Mouse (Mus musculus) embryo, embryonic 10.5 days (tissue): Measurements from ENCODE around the gene Prim1.
A peak's percentile ranks its signal among the peaks of the same experiment; 100 is the strongest.

Experiments used
- DNase-seq: peaks from one replicate; pipeline ENCODE4 v3.0.0-alpha.2; 2015; ENCODE audit warnings: low spot score

Prim1 gene

DNA sequence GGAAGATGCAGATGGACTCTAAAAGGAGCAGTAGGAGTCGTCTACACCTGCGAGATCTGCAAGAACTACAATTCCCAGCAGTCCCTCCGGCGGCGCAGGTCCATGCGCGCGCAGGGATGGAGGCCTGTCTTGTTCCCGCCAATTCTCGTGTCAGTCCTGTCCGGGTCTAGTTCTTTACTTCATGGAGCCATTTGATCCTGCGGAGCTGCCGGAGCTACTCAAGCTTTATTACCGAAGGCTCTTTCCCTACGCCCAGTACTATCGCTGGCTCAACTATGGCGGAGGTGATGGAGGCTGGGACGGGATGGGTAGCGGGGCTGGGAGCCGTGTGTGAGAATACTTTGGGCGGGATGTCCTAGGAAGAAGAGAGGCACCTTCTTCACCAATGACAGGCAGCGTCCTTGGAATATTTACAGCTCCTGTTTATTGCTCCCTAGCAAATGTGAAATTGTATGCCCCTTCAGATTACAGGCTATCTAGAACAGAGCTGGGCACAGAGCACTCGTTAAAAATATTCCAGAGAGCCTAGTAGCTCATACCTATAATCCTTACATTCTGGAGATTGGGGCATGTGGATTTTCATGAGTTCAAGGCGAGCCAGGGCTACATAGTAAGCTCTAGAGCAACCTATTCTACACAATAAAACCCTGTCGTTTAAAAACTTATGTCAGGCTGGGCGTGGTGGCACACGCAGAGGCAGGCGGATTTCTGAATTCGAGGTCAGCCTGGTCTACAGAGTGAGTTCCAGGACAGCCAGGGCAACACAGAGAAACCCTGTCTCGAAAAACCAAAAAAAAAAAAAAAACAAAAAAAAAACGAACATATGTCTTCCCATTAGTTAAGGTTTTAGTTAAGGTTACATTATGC lies at the start of gene Prim1:
TSS of gene Prim1 (plus strand) at position 101 of the 867 bp plus-strand sequence.
- DNase-seq: peak; percentile 93

DNA sequence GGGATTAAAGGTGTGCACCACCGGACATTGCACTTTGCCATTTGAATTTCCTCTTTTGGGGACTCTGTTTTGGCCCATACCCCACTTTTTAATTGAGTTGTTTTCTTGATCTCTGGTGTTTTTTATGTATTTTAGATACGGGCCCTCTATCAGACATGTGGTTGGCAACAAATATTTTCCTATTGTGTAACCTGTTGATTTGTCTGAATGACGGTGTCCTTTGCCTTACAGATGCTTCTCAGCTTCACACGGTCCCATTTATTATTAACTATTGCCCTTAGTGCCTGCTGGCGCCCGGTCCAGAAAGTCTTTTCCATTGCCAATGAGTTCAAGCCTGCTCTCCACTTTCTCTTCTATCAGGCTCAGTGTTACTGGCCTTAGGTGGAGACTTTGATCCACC lies 48.5 kb upstream of the Prim1 start:
- DNase-seq: no peak

DNA sequence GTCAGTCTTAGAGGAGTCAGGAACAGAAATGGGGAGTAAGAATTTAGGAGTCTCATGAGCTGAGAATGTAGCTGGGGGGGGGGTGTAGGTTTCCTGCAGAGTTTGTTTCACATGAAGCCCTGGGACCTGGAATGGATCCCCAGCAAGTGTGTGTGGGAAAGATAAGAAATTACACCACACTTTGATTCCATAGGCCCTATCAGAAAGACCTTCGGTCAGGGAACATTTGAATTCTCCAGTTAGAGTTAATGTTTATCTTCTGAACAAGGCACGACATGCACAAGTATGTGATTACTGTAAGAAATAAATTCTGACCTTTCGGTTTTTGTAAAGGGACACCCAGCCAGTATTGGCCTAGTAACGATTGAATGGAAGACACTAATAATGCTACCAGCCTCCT lies 45.1 kb upstream of the Prim1 start:
- DNase-seq: no peak

DNA sequence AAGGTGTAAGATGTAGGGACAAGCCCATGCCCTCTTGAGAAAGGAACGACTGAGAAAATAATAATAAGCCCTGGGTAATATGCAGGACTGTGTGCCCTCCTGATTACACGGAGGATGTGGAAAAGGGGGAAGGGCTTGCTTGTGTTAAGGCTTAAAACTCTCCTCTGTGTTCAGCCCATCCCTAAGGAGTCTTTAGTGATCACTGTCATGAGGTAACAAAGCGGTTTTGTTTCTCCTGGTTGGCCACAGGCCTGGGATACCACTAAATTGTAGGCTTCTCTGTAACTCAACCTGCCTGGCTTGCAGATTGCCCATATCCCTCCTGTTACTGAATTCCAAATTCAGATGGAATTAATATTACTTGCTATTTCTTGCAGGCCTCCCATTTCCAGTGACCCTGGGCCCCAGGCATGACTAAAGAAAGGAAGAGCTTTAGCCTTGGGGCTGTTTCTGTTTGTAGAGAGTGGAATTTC lies 44.6 kb upstream of the Prim1 start:
- DNase-seq: peak; percentile 45

DNA sequence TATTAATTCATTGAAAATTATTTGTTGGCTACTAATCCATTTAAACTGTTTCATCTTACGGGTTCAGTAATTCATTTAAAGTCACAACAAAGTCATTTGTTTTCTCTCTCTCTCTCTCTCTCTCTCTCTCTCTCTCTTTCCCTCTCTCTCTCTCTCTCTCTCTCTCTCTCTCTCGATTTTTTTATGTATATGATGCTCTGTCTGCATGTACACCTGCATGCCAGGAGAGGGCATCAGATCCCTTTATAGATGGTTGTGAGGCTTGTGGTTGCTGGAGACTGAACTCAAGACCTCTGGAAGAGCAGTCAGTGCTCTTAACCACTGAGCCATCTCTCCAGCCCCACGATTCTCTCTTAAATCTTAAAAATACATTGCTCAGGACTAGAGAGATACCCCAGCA lies 43.8 kb upstream of the Prim1 start:
- no peak for DNase-seq

DNA sequence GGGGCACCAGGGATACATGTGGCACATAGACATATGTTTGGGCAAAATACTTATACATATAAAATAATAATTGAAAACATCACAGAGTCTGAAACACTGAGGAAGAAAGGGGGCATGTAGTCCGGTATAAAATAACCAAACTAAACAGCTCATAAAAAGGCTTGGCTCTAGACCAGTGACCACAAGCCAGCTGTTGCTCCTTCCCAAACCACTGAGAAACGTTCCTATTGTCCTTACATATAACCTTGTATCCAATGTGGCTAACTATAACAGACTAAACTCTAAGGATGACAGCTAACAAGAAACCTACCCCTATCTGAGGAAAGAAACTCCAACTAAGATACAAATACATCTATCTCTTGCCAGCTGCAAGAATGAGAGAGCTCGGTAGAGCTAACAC lies 40.9 kb upstream of the Prim1 start:
- DNase-seq: no peak

DNA sequence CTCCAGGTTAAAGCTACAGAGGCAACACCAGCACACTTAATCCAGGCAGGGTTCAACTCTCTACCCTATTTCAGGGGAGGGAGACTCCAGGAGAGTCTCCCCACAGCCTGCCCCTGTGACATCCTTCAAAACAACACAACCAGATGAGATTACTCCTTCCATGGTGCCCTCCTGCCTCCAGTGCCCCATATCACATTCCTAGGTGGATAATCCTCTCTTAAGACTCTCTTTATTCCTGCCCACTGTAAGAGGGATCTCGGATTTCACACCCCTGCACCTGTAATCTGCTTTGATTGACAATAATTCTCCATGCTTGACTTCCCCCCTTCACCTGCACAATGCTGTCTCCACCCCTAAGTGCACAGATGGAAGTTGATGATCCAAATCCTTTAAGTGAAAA lies 39.5 kb upstream of the Prim1 start:
- DNase-seq: no peak

DNA sequence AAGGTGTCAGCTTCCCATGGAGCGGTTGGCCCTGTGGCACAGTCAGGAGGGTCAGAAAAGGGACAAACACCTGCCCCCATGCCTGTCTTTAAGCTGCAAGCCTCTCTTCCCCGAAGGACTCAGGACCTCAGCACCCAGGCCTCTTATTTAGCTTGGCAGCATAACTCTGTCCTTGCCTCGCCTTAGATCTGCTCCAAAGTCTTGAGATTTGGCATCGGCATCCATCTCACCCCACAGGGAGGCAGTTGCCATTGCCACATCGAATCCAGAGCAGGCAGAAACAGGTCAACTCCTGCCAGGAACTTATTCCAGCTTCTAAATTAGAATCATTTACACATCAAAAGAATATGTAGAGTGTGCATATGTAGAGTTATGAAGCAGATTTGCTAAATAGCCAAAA lies 30.3 kb upstream of the Prim1 start:
- DNase-seq: no peak

DNA sequence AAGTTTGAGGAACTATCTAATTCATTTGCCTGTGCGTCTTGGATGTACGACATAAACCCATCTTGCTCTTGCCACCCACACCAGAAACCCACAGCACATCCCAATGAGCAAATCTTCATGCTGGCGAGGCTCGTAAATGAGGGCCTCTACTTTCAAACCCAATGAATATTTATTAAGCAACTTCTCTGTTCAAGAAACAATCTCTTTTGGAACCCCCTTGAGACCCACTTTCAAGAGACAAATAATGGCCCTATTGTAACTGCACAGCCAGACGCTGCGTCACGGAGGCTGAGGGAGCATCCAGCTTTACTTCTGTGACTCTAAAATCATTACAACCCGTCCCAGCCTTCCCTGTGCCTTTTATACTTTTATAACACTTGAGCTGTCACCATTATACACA lies 29.4 kb upstream of the Prim1 start:
- peak; percentile 68 for DNase-seq

DNA sequence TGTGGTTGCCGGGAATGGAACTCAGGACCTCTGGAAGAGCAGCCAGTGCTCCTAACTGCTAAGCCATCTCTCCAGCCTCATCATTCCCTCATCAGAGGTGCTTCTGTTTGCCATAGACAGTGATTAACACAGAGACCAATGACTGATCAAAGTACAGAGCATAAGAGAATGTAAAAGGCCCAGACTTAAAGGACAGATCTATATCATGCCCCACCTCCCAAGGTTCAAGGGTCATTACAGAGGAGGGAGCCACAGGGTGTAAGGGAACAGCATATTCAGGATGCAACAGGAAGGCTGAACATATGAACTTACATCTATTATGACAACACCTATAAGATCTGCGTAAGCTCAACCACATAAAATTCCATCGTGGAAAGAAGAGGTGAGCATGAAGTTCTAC lies 18.3 kb upstream of the Prim1 start:
- no peak for DNase-seq

DNA sequence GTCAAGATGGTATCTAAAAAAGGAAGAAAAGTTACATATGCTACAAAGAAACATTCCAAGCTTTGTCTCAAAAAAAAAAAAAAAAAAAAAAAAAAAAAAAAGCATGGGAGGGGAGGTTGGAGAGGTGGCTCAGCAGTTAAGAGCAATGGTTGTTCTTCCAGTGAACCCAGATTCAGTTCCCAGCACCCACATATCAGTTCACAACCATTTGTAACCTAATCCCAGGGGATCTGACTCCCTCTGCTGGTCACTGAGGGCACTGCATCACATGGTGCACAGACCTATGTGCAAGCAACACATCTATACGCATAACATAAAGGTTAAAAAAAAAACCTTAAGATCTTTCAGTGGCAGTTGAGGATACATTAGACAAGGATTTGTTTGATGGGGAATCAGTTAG lies 16.7 kb upstream of the Prim1 start:
- DNase-seq: no peak

DNA sequence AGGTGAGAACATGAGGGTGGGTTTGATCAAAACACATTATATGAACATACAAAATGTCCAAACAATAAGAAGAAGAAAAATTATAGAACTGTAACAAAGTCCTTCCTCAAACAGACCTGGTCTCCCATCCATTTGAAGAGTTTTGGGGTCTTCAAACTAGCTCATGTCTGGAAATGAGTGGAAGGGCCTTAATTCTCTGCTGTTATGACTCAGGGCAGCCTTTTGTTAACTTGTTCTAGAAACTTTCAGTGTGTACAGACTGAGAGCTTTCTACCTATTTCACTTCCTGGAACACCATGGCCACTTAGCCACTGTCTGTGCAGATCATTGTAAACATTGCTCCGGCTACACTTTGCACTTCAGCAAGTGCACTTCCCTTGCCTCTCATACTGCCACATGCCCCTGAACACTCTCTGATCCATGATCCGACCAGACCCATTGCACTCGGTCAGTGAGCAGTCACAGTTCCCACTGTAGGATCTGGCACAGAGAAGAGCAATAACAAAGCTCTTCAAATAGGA lies 11.6 kb upstream of the Prim1 start:
- no peak for DNase-seq

DNA sequence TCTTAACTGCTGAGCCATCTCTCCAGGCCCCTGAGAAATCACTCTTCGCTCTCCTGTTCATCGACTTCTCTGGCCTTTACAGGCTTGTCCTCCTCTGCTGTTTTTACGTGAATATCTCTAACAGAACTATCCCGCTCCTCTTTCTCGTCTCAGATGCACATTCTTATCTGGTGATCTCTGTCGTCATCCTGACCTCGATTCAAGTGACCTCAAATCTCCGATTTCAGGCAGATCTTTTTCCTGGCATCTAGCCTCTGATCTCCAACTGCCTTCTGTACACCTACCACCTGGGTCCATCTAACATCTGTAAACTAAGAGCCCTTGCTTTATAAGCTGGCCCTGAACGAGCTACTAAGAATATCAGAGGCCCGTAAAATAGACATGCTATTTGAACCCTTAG lies 10.1 kb upstream of the Prim1 start:
- DNase-seq: no peak

DNA sequence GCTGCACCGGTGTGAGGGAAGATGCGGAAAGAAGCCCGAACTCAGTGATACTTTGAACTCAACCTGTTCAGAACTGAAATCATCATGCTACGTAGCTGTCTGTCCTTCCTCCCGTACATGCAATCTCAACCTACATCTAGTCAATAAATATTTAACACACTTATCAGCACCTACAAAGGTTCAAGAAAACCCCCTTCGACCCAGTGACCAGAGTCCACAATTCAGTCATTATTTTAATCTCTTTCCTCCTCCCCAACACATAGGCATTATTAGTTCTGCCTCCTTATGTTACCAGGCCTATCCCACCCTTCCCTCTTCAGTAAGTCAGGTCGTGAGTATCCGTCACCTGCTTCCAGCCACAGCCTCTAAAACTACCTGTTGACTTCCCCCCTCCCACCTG lies 9.5 kb upstream of the Prim1 start:
- no peak for DNase-seq

DNA sequence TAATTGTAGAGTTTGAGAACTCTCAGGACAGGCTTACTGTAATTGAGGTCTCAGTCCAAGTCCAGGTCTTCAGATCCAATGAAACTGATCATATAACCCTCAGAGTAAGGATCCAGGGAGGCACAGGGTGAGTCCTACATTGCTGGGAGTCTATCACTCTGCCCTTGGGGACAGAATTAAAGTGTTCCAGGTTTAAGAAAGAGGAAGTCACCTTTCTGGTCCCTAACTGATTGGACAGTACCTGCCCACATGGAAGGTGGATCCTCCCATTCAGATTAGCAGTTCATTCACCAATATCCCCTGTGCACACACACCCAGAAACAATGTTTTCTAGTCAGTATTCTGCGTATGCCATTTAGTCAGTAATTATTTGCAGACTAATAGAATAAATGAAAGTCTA lies 7.5 kb upstream of the Prim1 start, which contains the start of gene Hsd17b6:
TSS of gene Hsd17b6 (minus strand) at position 166 of the 400 bp plus-strand sequence.
- no peak for DNase-seq

DNA sequence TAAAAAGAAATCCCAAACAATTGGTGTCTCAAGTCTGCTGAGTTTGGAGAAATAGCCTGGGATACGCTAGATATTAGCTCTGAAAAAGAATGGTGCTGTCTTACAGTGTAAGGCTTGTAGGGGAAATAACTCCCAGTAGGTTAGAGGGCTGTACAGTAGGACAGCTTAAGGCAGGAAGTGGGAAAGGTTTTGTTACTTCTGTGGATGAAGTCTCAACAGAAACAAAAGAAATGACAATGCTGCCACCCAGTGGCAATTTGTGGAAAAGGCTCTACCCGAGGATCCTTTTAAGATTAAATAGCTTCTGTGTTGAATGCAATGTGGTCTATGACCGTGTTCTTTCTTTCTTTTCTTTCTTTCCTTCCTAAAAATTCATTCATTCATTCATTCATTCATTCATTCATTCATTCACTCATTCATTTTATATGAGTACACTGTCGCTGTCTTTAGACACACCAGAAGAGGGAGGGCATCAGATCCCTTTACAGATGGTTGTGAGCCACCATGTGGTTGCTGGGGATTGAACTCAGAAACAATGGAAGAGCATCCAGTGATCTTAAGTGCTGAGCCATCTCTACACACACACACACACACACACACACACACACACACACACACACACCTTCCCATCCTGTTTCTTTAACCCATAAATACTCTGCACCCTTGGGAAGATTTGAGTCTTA lies 6.6 kb upstream of the Prim1 start:
- DNase-seq: peak; percentile 95

DNA sequence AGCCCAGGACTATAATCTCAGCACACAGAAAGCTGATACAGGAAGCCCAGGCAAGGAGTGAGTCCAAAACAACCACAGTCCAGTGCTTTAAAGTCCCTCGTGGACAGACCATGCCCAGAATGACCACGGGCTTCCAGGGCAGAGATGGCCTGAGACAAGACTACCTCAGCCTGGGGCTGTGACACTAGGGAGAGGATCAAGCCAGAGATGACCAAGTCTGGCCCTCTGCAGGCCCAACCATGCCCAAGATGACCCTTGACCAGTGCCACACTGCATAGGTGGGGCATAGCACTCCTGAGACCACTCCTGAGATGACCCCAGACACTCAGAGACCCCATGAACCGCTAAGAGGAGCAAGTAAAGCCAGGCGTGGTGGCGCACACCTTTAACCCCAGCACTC lies 5.2 kb upstream of the Prim1 start:
- no peak for DNase-seq

DNA sequence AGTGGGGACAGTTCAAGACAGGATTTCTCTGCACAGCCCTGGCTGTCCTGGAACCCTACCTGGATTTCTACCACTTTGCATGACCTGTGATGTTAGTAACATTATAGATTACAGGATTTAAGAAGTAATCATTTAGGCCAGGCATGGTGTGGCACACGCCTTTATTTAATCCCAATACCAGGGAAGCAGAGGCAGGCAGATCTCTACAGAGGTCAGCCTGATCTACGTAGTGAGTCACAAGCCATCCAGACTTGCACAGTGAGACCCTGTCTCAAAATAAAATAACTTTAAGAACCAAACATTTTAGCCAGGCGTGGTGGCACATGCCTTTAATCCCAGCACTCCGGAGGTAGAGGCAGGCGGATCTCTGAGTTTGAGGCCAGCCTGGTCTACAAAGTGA lies 7.2 kb downstream of the Prim1 start:
- no peak for DNase-seq

DNA sequence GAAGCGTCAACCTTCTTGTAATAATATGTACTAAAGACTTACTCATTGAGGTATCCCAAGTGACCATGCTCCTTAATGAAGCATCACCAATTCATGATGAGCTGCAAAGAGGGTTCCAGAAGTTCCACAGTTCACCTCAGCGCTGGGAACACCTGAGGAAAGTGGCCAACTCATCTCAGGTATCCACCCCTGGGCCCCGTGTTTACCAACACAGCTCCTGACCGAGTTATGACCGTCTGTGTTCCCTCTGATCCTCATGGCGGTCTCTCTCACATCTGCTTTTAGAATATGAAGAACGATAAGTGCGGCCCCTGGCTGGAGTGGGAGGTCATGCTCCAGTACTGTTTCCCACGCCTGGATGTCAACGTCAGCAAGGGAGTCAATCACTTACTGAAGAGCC lies 8.5 kb downstream of the Prim1 start:
- DNase-seq: no peak

DNA sequence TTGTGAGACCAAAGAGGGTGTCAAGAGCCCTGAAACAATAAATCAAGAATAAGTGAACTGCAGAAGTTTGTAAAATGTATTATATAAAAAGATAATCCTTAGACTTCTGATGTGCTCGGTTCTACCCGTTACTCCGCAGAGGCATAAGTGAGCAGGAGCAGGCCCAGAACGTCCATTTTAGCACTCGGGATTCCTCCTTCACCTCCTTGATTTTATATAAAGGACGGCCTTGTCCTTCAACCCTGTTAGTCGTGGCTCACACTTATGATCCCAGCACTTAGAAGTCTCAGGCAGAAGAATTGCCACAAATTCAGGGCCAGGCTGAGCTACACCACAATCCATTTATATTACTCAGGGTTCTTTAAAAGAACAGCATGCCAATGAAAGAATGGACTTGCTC lies 15.0 kb downstream of the Prim1 start:
- no peak for DNase-seq

DNA sequence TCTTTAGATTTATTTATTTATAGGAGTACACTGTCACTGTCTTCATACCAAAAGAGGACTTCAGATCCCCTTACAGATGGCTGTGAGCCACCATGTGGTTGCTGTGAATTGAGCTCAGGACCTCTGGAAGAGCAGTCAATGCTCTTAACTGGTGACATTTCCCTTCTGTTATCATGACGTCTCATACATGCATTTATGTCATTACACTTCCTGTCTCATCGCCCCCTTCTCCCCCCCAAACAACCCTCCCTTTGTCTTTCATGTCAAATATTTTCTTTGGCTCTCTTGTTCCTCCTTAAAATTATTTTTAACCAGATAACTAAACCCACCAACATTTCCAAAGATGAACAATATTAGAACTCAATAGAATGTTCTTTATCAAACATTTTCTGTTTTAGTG lies 15.9 kb downstream of the Prim1 start:
- DNase-seq: no peak

DNA sequence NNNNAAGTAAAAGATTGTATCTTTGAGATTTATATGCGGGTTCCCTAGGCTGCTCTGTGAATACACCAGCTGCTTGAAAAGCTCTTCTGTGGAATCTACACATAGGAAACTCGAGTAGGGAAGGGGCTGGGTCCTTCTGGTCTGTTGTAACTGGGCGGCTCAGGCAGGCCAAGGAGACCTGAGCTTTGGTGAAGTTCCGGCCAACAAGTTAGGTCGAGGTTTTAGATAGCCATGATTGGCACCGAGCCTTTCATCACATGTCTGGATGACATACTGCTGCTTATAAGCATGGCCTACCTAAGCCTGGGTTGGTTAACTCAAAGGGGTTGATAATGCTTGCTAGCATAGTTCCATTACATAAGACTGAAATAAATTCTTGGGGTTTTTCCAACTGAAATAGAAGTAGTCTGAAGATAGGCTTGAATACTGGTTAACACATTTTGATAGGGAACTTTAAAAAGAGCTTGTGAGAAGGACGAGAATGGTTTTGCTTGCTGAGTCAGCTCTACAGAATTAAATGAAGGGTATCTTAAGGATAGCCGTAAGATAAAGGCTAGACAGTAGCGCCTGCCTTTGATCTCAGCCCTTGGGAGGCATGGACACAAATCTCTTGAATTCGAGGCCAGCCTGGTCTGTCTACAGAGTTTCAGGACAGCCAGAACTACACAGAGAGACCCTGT lies 21.9 kb downstream of the Prim1 start:
- DNase-seq: peak; percentile 67

DNA sequence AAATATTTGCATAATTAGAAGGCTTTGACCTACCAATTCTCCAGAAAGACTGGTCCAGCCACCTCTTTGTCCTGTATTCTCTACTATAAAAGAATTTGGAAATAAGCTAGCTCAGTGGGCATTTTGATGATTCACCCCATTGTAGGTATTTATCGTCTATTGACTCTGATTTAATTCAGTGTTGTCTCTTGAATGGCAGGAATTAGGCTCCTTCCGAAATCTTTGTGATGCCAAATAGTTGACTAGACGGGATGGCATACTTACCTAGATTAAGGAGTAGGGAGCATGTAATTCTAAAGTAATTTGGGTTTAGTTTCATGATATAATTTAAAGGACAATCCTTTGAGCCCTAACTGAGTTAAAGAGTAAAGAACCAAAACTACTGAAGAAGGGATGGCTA lies 23.0 kb downstream of the Prim1 start:
- DNase-seq: no peak
